Comparison of ENCODE assay signal across 9 mouse cellular contexts in the genomic region with DNA sequence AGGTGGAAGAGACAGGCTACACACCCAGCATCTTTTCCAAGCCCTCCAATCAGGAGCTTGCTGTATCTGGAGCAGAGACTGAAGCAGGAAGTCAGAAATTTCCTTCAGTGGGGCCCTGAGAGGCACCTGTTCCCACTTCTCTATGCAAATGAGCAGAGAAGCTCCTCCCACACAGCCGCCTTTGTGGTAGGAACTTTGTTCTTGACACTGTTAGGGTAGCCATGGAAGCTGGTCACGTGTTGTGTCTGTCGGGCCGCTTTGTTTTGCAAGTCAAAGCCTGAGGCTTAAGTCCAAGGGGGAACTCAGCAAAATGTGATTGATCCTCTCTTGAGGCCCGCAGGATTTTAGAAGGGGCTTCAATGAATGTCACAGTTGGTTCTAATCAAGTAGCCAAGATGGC. TPM values are rescaled to one million over a fixed set of nuclear protein-coding genes. Genes with fewer than 3 reads are reported as not detected.
A peak's percentile ranks its signal among the peaks of the same experiment; 100 is the strongest.
DNase-seq lines count a peak whose midpoint lies in the region; ATAC-seq lines count a peak whose summit lies in the region.
"Had no signal": no experiment of that assay in that cellular context is flagged by ENCODE, and none has a peak within 500 bp of the region (broad histone marks: within the 10 kb centered on the region; RNA-seq: fewer than 3 reads in every experiment).

No protein-coding gene starts in this region.

- H3K27ac ChIP-seq in heart, embryonic 16.5 days (ENCODE audit: low read length) = no peak overlapping the region
- no peak overlapping the region for H3K27ac ChIP-seq in heart, embryonic 11.5 days (ENCODE audit: low read depth, low read length)
- peak overlapping the region; percentile 71; the same call in 1 of the 2 replicates for H3K27ac ChIP-seq in liver, embryonic 15.5 days (replicated peaks)
- H3K27ac ChIP-seq in stomach, embryonic 16.5 days (ENCODE audit: low read length) = no peak overlapping the region
- H3K27ac ChIP-seq: heart, embryonic 15.5 days had no signal

- DNase-seq in adrenal gland, adult 2 months = no peak
- DNase-seq in gastrocnemius, postnatal 4 days (ENCODE audit: low spot score in 2 of 2) = no peak
- DNase-seq in layer of hippocampus, adult 9-11 months = no peak

- no peak overlapping the region for H3K4me3 ChIP-seq in heart, embryonic 16.5 days (ENCODE audit: low read length)
- no peak overlapping the region for H3K4me3 ChIP-seq in heart, embryonic 11.5 days (ENCODE audit: low read depth, low read length)
- H3K4me3 ChIP-seq in liver, embryonic 15.5 days (replicated peaks) = no peak overlapping the region
- H3K4me3 ChIP-seq in stomach, embryonic 16.5 days (replicated peaks; ENCODE audit: low read length) = no peak overlapping the region
- H3K4me3 ChIP-seq: heart, embryonic 15.5 days had no signal

- ATAC-seq in heart, embryonic 16.5 days (replicated peaks; ENCODE audit: extremely low read depth, insufficient read depth, low FRiP score) = peak; percentile 45; the same call in 1 of the 2 replicates
- ATAC-seq in heart, embryonic 11.5 days (replicated peaks; ENCODE audit: insufficient number of reproducible peaks, low FRiP score, low TSS enrichment) = no peak
- peak; percentile 91 for ATAC-seq in common myeloid progenitor, adult 5-6 weeks (replicated peaks; ENCODE audit: low read depth, poor library complexity, severe bottlenecking)
- ATAC-seq in liver, embryonic 15.5 days (ENCODE audit: insufficient read depth) = peak; percentile 52; the same call in 1 of the 2 replicates
- ATAC-seq in stomach, embryonic 16.5 days (ENCODE audit: insufficient read depth, low FRiP score) = peak; percentile 65; the same call in 1 of the 2 replicates

- no peak overlapping the region for H3K4me2 ChIP-seq in heart, embryonic 16.5 days (ENCODE audit: low read depth, low read length)
- H3K4me2 ChIP-seq in heart, embryonic 11.5 days = no peak overlapping the region
- peak overlapping the region; percentile 16; the same call in 1 of the 2 replicates for H3K4me2 ChIP-seq in liver, embryonic 15.5 days
- no peak overlapping the region for H3K4me2 ChIP-seq in stomach, embryonic 16.5 days (ENCODE audit: low read depth, low read length)
- H3K4me2 ChIP-seq: heart, embryonic 15.5 days had no signal

- no peaks in the 10 kb centered on the region for H3K9me3 ChIP-seq in heart, embryonic 16.5 days (replicated peaks; ENCODE audit: control insufficient read depth, low read length)
- H3K9me3 ChIP-seq in heart, embryonic 11.5 days (replicated peaks; ENCODE audit: control insufficient read depth, low read length) = no peaks in the 10 kb centered on the region
- H3K9me3 ChIP-seq in liver, embryonic 15.5 days (replicated peaks) = no peaks in the 10 kb centered on the region
- H3K9me3 ChIP-seq in stomach, embryonic 16.5 days (replicated peaks; ENCODE audit: control insufficient read depth, low read length) = no peaks in the 10 kb centered on the region
- H3K9me3 ChIP-seq: heart, embryonic 15.5 days had no signal

- no peaks in the 10 kb centered on the region for H3K36me3 ChIP-seq in heart, embryonic 16.5 days (ENCODE audit: control insufficient read depth, insufficient read depth)
- H3K36me3 ChIP-seq in heart, embryonic 11.5 days (ENCODE audit: control insufficient read depth, insufficient read depth, low read length) = no peaks in the 10 kb centered on the region
- no peaks in the 10 kb centered on the region for H3K36me3 ChIP-seq in liver, embryonic 15.5 days (replicated peaks)
- no peaks in the 10 kb centered on the region for H3K36me3 ChIP-seq in stomach, embryonic 16.5 days (ENCODE audit: control insufficient read depth, insufficient read depth, low read length)
- H3K36me3 ChIP-seq: heart, embryonic 15.5 days had no signal

- no peaks in the 10 kb centered on the region for H3K4me1 ChIP-seq in heart, embryonic 16.5 days (ENCODE audit: control insufficient read depth, insufficient read depth, low read length)
- peaks cover 2% of the 10 kb centered on the region; the same call in 1 of the 2 replicates for H3K4me1 ChIP-seq in heart, embryonic 11.5 days (ENCODE audit: control insufficient read depth, insufficient read depth, low read length)
- peaks cover 22% of the 10 kb centered on the region for H3K4me1 ChIP-seq in liver, embryonic 15.5 days (replicated peaks)
- no peaks in the 10 kb centered on the region for H3K4me1 ChIP-seq in stomach, embryonic 16.5 days (ENCODE audit: control insufficient read depth, insufficient read depth, low read length)

- WGBS in heart, embryonic 16.5 days = 35% methylated on average over 5 of the region's 5 CpGs
- whole genome bisulfite sequencing in heart, embryonic 11.5 days (ENCODE audit: insufficient replicate concordance) = 35% methylated on average over 5 of the region's 5 CpGs
- WGBS in liver, embryonic 15.5 days (ENCODE audit: insufficient replicate concordance) = 12% methylated on average over 5 of the region's 5 CpGs
- 29% methylated on average over 5 of the region's 5 CpGs for WGBS in stomach, embryonic 16.5 days

- no peak overlapping the region for H3K9ac ChIP-seq in heart, embryonic 16.5 days (ENCODE audit: low read length)
- no peak overlapping the region for H3K9ac ChIP-seq in heart, embryonic 11.5 days (ENCODE audit: low read depth, low read length)
- no peak overlapping the region for H3K9ac ChIP-seq in liver, embryonic 15.5 days
- no peak overlapping the region for H3K9ac ChIP-seq in stomach, embryonic 16.5 days (ENCODE audit: low read length)
- H3K9ac ChIP-seq: heart, embryonic 15.5 days had no signal

- H3K27me3 ChIP-seq in heart, embryonic 16.5 days (ENCODE audit: control insufficient read depth, insufficient read depth, low read length) = no peaks in the 10 kb centered on the region
- H3K27me3 ChIP-seq in heart, embryonic 11.5 days (ENCODE audit: control insufficient read depth, insufficient read depth, low read length) = no peaks in the 10 kb centered on the region
- H3K27me3 ChIP-seq in liver, embryonic 15.5 days = no peaks in the 10 kb centered on the region; the same call in 1 of the 2 replicates
- no peaks in the 10 kb centered on the region for H3K27me3 ChIP-seq in stomach, embryonic 16.5 days (ENCODE audit: control insufficient read depth, insufficient read depth, low read length)
- H3K27me3 ChIP-seq: heart, embryonic 15.5 days had no signal

RNA-seq across cellular contexts. Expression of a gene that starts 9.4 kb away (rescaled TPM):
- 15.0 and 15.5 TPM in 2 replicates for polyA plus RNA-seq in heart, embryonic 16.5 days (2015; fragmentation: Nextera tagmentation; extraction: Ambion mirVana)
- 10.2 and 12.3 TPM in 2 replicates for polyA plus RNA-seq in heart, embryonic 11.5 days (2014; fragmentation: Nextera tagmentation; extraction: Ambion mirVana)
- 13.9 and 15.1 TPM in 2 replicates for total RNA-seq in common myeloid progenitor, adult 5-6 weeks (2017)
- polyA plus RNA-seq in liver, embryonic 15.5 days (2015; fragmentation: Nextera tagmentation; extraction: Ambion mirVana) = 3.7 TPM in 2 replicates
- 8.0 and 8.3 TPM in 2 replicates for polyA plus RNA-seq in stomach, embryonic 16.5 days (2015; fragmentation: Nextera tagmentation; extraction: Ambion mirVana)
- 10 to 100 TPM; 52.0 to 63.4 TPM for total RNA-seq in adrenal gland, adult 2 months (2021)
- 46.3 and 57.5 TPM in 2 replicates for polyA plus RNA-seq in adrenal gland, adult 2 months (2012; rRNA removed)
- 10 to 100 TPM; 16.6 to 17.0 TPM for total RNA-seq in gastrocnemius, postnatal 4 days (2021)

RNA-seq across cellular contexts. Expression of a gene that starts 10.5 kb away (rescaled TPM):
- polyA plus RNA-seq in heart, embryonic 16.5 days (2015; fragmentation: Nextera tagmentation; extraction: Ambion mirVana) = 2.9 and 3.2 TPM in 2 replicates
- polyA plus RNA-seq in heart, embryonic 11.5 days (2014; fragmentation: Nextera tagmentation; extraction: Ambion mirVana) = 1.7 and 2.2 TPM in 2 replicates
- total RNA-seq in common myeloid progenitor, adult 5-6 weeks (2017) = 2.4 and 8.8 TPM in 2 replicates
- polyA plus RNA-seq in liver, embryonic 15.5 days (2015; fragmentation: Nextera tagmentation; extraction: Ambion mirVana) = 0.73 and 0.89 TPM in 2 replicates
- polyA plus RNA-seq in stomach, embryonic 16.5 days (2015; fragmentation: Nextera tagmentation; extraction: Ambion mirVana) = 5.0 and 7.2 TPM in 2 replicates
- 10 to 100 TPM; 11.4 to 14.2 TPM for total RNA-seq in adrenal gland, adult 2 months (2021)
- polyA plus RNA-seq in adrenal gland, adult 2 months (2012; rRNA removed) = 47.0 and 58.3 TPM in 2 replicates
- total RNA-seq in gastrocnemius, postnatal 4 days (2021) = 1 to 10 TPM; 7.6 to 10.0 TPM
